Mouse (Mus musculus) embryonic facial prominence, embryonic 10.5 days (tissue): ENCODE results near the gene Gm8126. TPM values are rescaled to one million over a fixed set of nuclear protein-coding genes. Genes with fewer than 3 reads are reported as not detected.
"Not testable (repeated sequence)": the region's sequence is repeated elsewhere in the genome, so short reads cannot be mapped to it uniquely, and the experiment has no call there.

Source experiments
- DNase-seq: peaks from one replicate; pipeline ENCODE4 v3.0.0-alpha.2; 2017; ENCODE audit warnings: low spot score
- H3K27ac ChIP-seq: fragments of 300-500 bp; sonication (generic); replicated peaks from 2 replicates; pipeline ENCODE4 v1.5.1; 2016; ENCODE audit warnings: mild to moderate bottlenecking
- H3K27me3 ChIP-seq: fragments of 300-500 bp; sonication (generic); replicated peaks from 2 replicates; pipeline ENCODE4 v1.6.1; 2016; ENCODE audit warnings: low read depth, mild to moderate bottlenecking; ENCODE audit not compliant: poor library complexity, severe bottlenecking
- H3K36me3 ChIP-seq: fragments of 300-500 bp; sonication (generic); replicated peaks from 2 replicates; pipeline ENCODE4 v1.6.1; 2016; ENCODE audit warnings: mild to moderate bottlenecking, moderate library complexity
- H3K4me1 ChIP-seq: fragments of 300-500 bp; sonication (generic); 2 replicates; pipeline ENCODE4 v1.6.1; 2016
- H3K4me3 ChIP-seq: fragments of 300-500 bp; sonication (generic); 2 replicates; pipeline ENCODE4 v1.5.1; 2016; ENCODE audit warnings: mild to moderate bottlenecking, moderate library complexity
- H3K9me3 ChIP-seq: fragments of 300-500 bp; sonication (generic); 2 replicates; pipeline ENCODE4 v1.6.1; 2016; ENCODE audit warnings: mild to moderate bottlenecking
- WGBS: fragments of 180-500 bp; shearing (Covaris S2); methylation state at CpG from one replicate; pipeline ENCODE4 v1.1.7; 2016; 5-methylcytosine and 5-hydroxymethylcytosine counted together
- polyA plus RNA-seq: library from polyadenylated mRNA; unstranded; fragments of >200 nt; fragmentation: Nextera tagmentation; extraction: Ambion mirVana; gene quantifications from 2 replicates; pipeline ENCODE4 v1.2.1, GENCODE M21; 2016

Gene Gm8126
- polyA plus RNA-seq, 1 experiment from 2014 or later, result not detected

DNA sequence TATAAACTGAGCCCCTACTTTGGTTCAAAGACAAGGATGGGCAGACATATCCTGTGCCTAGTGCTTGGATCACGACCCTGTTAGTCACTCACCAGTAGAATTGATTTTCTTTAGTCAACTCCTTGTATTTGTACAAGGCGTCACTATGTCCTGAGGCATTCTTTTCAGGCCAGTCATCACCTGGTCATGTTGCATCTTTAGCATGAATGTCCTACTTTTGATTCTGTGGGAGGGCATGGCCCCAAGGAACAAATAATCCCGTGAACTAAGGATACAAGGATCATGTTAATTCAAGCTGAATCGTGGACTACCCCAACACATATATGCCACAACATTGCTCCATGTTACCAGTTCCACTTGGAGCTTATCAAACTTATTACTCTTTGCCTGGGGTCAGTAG is 19.7 kb downstream of the Gm8126 start:
- DNase-seq, result peak; percentile 5
- not testable (repeated sequence) for H3K4me1 ChIP-seq, H3K27ac ChIP-seq, H3K9me3 ChIP-seq, H3K4me3 ChIP-seq, H3K27me3 ChIP-seq, H3K36me3 ChIP-seq
- 78% methylated on average over 4 of the region's 4 CpGs for WGBS

DNA sequence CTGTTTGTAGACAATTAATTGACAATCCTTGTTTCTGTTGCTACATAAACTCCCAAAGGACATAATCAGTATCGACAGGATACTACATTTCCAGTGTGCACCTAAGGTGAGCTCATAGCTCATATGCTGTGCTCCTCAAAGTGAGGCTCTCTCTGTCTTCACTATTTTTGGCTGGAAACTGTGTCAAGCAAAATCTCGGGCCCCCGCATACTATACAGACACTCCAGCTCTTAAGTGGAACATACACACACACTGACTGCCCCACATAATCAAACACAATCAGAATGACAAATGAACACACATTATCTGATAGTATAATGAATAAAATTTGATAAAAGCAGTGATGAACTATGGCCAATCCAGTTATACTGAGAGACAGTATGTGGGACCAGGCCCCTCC is 20.2 kb downstream of the Gm8126 start:
- WGBS, result 88% methylated on average over 3 of the region's 3 CpGs
- not testable (repeated sequence) for H3K36me3 ChIP-seq, H3K4me1 ChIP-seq, H3K4me3 ChIP-seq, H3K27me3 ChIP-seq, H3K27ac ChIP-seq, H3K9me3 ChIP-seq
- peak; percentile 5 for DNase-seq

DNA sequence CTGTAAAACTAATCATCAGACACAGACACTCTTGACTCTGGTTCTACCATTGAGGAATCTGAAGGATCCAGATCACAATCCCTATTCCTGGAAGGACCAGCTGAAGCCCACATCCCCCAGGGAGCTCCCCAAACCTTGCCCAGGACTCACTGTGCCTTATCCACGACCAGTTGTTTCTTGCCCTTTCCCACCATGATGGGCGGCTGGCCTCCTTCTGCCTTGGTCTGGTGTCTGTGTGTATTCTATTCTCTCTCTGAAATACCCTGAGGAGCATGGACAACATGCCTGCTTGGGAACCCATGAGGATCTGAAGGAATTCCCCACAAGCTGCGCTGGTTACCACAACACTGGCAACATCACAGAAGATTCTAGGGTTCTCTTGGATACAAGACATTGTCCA is 35.1 kb downstream of the Gm8126 start, which contains the start of gene Gm8127:
TSS of gene Gm8127 (minus strand) at position 330 of the 400 bp plus-strand sequence.
- not testable (repeated sequence) for DNase-seq, H3K27me3 ChIP-seq

More for the DNA sequence above, 35.1 kb downstream of the Gm8126 start, which contains the start of gene Gm8127:
- H3K4me1 ChIP-seq, H3K27ac ChIP-seq, H3K9me3 ChIP-seq, H3K4me3 ChIP-seq, H3K36me3 ChIP-seq: not testable (repeated sequence)
- 86% methylated on average over 3 of the region's 3 CpGs for WGBS

Other genes with a start within 250 kb of the Gm8126 start
- gene Gm10376, start 243.0 kb upstream of the Gm8126 start, polyA plus RNA-seq, result not detected in 2 replicates
- gene Gm8094, start 182.0 kb upstream of the Gm8126 start, polyA plus RNA-seq, result not detected in 2 replicates
- not detected in 2 replicates for gene Gm8104, start 158.0 kb upstream of the Gm8126 start, polyA plus RNA-seq
- not detected in 2 replicates for gene Gm7233, start 78.8 kb upstream of the Gm8126 start, polyA plus RNA-seq
- gene Gm8122, start 23.3 kb upstream of the Gm8126 start, polyA plus RNA-seq, result not detected in 2 replicates
- gene Gm9732, start 16.4 kb downstream of the Gm8126 start, polyA plus RNA-seq, result not detected in 2 replicates
- gene Gm8127, start 35.2 kb downstream of the Gm8126 start, polyA plus RNA-seq, result not detected in 2 replicates
- gene 1700001F09Rik, start 89.2 kb downstream of the Gm8126 start, polyA plus RNA-seq, result not detected in 2 replicates
- gene Gm8138, start 157.7 kb downstream of the Gm8126 start, polyA plus RNA-seq, result not detected in 2 replicates